Mouse (Mus musculus) forebrain, embryonic 15.5 days (tissue): Measurements from ENCODE around the gene Hist1h4k. TPM values are rescaled to one million over a fixed set of nuclear protein-coding genes. Genes with fewer than 3 reads are reported as not detected.
"Not testable (repeated sequence)": the region's sequence is repeated elsewhere in the genome, so short reads cannot be mapped to it uniquely, and the experiment has no call there.

Experiments used
- ATAC-seq: fragments of 200-750 bp; cut with Nextera tagmentation; replicated peaks from 2 replicates; pipeline ENCODE4 v1.8.0; 2017; ENCODE audit warnings: mild to moderate bottlenecking, moderate TSS enrichment, moderate library complexity
- H3K27ac ChIP-seq: fragments of 300-500 bp; sonication (generic); replicated peaks from 2 replicates; pipeline ENCODE4 v1.5.1; 2015; ENCODE audit warnings: mild to moderate bottlenecking, inconsistent platforms
- H3K27me3 ChIP-seq: fragments of 300-500 bp; sonication (generic); 2 replicates; pipeline ENCODE4 v1.6.1; 2015; ENCODE audit warnings: inconsistent platforms
- H3K36me3 ChIP-seq: fragments of 300-500 bp; sonication (generic); 2 replicates; pipeline ENCODE4 v1.6.1; 2015; ENCODE audit warnings: mild to moderate bottlenecking, inconsistent platforms
- H3K4me1 ChIP-seq: fragments of 300-500 bp; sonication (generic); 2 replicates; pipeline ENCODE4 v1.6.1; 2015; ENCODE audit warnings: inconsistent platforms
- H3K4me2 ChIP-seq: fragments of 300-500 bp; sonication (generic); replicated peaks from 2 replicates; pipeline ENCODE4 v1.6.1; 2015; ENCODE audit warnings: mild to moderate bottlenecking, inconsistent platforms
- H3K4me3 ChIP-seq: fragments of 300-500 bp; sonication (generic); 2 replicates; pipeline ENCODE4 v1.5.1; 2015; ENCODE audit warnings: mild to moderate bottlenecking, inconsistent platforms
- H3K9ac ChIP-seq: fragments of 300-500 bp; sonication (generic); replicated peaks from 2 replicates; pipeline ENCODE4 v1.6.1; 2015; ENCODE audit warnings: mild to moderate bottlenecking, inconsistent platforms
- H3K9me3 ChIP-seq: fragments of 300-500 bp; sonication (generic); 2 replicates; pipeline ENCODE4 v1.6.1; 2016; ENCODE audit warnings: inconsistent platforms
- WGBS: fragments of 180-500 bp; shearing (Covaris S2); methylation state at CpG from one replicate; pipeline ENCODE4 v1.1.7; 2015; ENCODE audit warnings: mixed read lengths; 5-methylcytosine and 5-hydroxymethylcytosine counted together
- polyA plus RNA-seq: library from polyadenylated mRNA; unstranded; fragments of >200 nt; fragmentation: Nextera tagmentation; extraction: Ambion mirVana; gene quantifications from 2 replicates; pipeline ENCODE4 v1.2.1, GENCODE M21; 2015

The Hist1h4k gene
- polyA plus RNA-seq, 1 experiment from 2014 or later = 3.3 TPM

GRCm38 (mm10) chr13:21783255-21783617 is 32.9 kb upstream of the Hist1h4k start, which contains the start of gene Hist1h3i:
Gene Hist1h3i, minus strand, starts transcription at chr13:21783370.
- Histone ChIP-seq H3K4me1 (peaks cover 59% of the 10 kb centered on the region), H3K4me3 (peak within 1 kb of the TSS; percentile 46), H3K9me3 (no peaks in the 10 kb centered on the region), H3K36me3 (no peaks in the 10 kb centered on the region), H3K27me3 (no peaks in the 10 kb centered on the region), H3K4me2 (peak within 1 kb of the TSS; percentile 77), H3K27ac (peak within 1 kb of the TSS; percentile 88), H3K9ac (peak within 1 kb of the TSS; percentile 67)
- WGBS = 0% methylated on average over 17 of the region's 20 CpGs
- ATAC-seq = peak; percentile 79

DNA sequence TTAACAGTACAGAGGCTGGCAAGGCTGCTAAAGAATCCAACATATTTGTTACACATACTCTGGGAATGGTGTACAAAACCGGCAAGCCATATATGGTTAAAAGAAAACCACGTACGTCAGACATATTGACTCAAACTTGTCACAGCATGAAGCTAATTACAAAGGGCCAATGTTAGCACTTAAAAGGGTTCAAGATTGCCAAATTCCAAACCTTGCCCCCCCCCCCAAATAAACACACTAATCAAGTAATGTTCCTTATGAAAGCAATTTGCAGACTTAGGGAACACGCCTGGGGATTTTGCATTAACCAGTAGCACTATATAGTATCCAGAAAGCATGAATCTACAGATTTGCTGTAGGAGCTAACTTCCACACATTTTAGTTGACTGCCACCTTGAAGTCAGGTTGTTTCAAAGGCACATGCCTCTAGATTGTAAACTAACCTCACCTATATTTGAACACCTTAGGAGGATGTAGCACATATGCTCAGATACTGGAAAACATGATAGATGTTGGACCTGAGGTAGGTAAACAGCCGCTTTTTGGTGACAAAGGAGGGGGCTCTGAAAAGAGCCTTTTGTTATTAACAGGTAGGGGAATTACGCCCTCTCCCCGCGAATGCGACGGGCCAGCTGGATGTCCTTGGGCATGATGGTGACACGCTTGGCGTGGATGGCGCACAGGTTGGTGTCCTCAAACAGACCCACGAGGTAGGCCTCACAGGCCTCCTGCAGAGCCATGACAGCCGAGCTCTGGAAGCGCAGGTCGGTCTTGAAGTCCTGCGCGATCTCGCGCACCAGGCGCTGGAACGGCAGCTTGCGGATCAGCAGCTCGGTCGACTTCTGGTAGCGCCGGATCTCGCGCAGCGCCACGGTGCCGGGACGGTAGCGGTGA is 32.3 kb upstream of the Hist1h4k start:
- peak overlapping the region; percentile 88 for H3K27ac ChIP-seq
- H3K4me3 ChIP-seq = peak overlapping the region; percentile 46
- H3K4me2 ChIP-seq = peak overlapping the region; percentile 77
- not testable (repeated sequence) for H3K36me3 ChIP-seq, ATAC-seq, H3K27me3 ChIP-seq, H3K9me3 ChIP-seq
- H3K9ac ChIP-seq = peak overlapping the region; percentile 67
- H3K4me1 ChIP-seq = peaks cover 57% of the 10 kb centered on the region
- under 1% methylated on average over 23 of the region's 35 CpGs for WGBS

DNA sequence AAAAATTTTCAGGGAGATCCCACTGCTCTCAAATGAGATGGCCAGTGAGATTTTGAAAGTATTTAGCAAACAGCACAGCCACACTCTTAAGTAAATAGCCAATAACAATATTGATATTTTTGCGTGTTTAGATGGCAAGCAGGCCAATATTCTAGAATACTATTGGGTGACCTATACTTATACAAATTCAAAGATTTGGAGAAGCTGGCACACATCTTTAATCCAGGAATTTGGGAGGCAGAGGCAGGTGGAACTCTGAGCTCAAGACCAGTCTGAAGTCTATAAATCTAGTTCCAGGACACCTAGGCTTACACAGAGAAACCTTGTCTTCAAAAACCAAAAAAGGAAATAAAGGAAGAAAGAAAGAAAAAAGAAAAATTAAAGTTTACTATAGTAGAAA is 31.3 kb upstream of the Hist1h4k start:
- Histone ChIP-seq H3K4me1 (peaks cover 56% of the 10 kb centered on the region), H3K9ac (no peak overlapping the region), H3K36me3 (no peaks in the 10 kb centered on the region), H3K27me3 (no peaks in the 10 kb centered on the region), H3K4me2 (no peak overlapping the region), H3K9me3 (no peaks in the 10 kb centered on the region), H3K27ac (no peak overlapping the region), H3K4me3 (no peak overlapping the region)
- no peak for ATAC-seq
- 95% methylated on average over 1 of the region's 1 CpGs for WGBS

GRCm38 (mm10) chr13:21781021-21781555 is 30.8 kb upstream of the Hist1h4k start:
- no peaks in the 10 kb centered on the region for H3K9me3 ChIP-seq
- H3K27ac ChIP-seq = peak overlapping the region; percentile 89
- H3K4me3 ChIP-seq = peak overlapping the region; percentile 50; the same call in 1 of the 2 replicates
- no peak overlapping the region for H3K9ac ChIP-seq
- 39% methylated on average over 6 of the region's 6 CpGs for WGBS
- no peaks in the 10 kb centered on the region for H3K27me3 ChIP-seq
- peaks cover 51% of the 10 kb centered on the region for H3K4me1 ChIP-seq
- H3K4me2 ChIP-seq = peak overlapping the region; percentile 84
- H3K36me3 ChIP-seq = no peaks in the 10 kb centered on the region
- ATAC-seq = no peak

- under 1% methylated on average over 44 of the region's 44 CpGs for WGBS
- H3K4me3 ChIP-seq = peak within 1 kb of the TSS; percentile 50
These were observed 29.7 kb upstream of the Hist1h4k start, which contains the start of gene Hist1h1b for GRCm38 (mm10) chr13:21779767-21780731. Gene Hist1h1b, minus strand, starts transcription at chr13:21780625.

GRCm38 (mm10) chr13:21778814-21779766 is 28.8 kb upstream of the Hist1h4k start:
- H3K4me1 ChIP-seq = peaks cover 39% of the 10 kb centered on the region
- peak overlapping the region; percentile 60 for H3K9ac ChIP-seq
- H3K9me3 ChIP-seq = no peaks in the 10 kb centered on the region
- H3K4me2 ChIP-seq = peak overlapping the region; percentile 84
- H3K27ac ChIP-seq = peak overlapping the region; percentile 89
- ATAC-seq = peak; percentile 95
- 3% methylated on average over 33 of the region's 33 CpGs for WGBS
- no peaks in the 10 kb centered on the region for H3K36me3 ChIP-seq
- H3K27me3 ChIP-seq = no peaks in the 10 kb centered on the region
- peak overlapping the region; percentile 50 for H3K4me3 ChIP-seq

More at GRCm38 (mm10) chr13:21779767-21780731, 29.7 kb upstream of the Hist1h4k start, which contains the start of gene Hist1h1b:
- Histone ChIP-seq H3K4me2 (peak within 1 kb of the TSS; percentile 84), H3K4me1 (peaks cover 44% of the 10 kb centered on the region), H3K27ac (peak within 1 kb of the TSS; percentile 89), H3K36me3 (no peaks in the 10 kb centered on the region), H3K27me3 (no peaks in the 10 kb centered on the region), H3K9me3 (no peaks in the 10 kb centered on the region), H3K9ac (peak within 1 kb of the TSS; percentile 60)
- ATAC-seq = peak; percentile 6

DNA sequence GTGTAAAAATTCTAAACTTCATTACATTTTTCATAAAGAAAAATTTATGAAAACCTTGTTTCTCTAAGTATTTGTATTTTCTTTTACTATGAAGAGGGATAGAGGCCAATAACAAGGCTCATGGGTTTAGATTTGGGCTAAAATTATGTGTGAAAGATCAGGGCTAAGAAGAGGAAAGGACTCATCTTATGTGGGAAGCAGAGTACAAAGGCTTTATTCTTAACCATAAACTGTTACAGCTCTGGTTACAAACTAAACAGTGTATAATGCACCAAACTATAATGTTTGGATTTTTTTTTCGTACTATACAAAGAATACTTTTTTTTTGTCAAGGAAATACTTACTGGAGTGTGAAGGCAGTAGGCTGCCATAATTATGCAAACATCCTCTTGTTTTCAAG is 5.4 kb upstream of the Hist1h4k start:
- ATAC-seq = no peak
- no peaks in the 10 kb centered on the region for H3K36me3 ChIP-seq
- H3K4me2 ChIP-seq = no peak overlapping the region
- H3K4me1 ChIP-seq = peaks cover 28% of the 10 kb centered on the region
- no peaks in the 10 kb centered on the region for H3K9me3 ChIP-seq
- H3K27me3 ChIP-seq = no peaks in the 10 kb centered on the region
- no peak overlapping the region for H3K9ac ChIP-seq
- H3K27ac ChIP-seq = no peak overlapping the region
- H3K4me3 ChIP-seq = no peak overlapping the region
- WGBS = 47% methylated on average over 1 of the region's 1 CpGs

GRCm38 (mm10) chr13:21754294-21755001 is 4.1 kb upstream of the Hist1h4k start:
- Histone ChIP-seq H3K27ac (peak overlapping the region; percentile 96), H3K9ac (peak overlapping the region; percentile 46), H3K4me3 (peak overlapping the region; percentile 47), H3K4me1 (peaks cover 32% of the 10 kb centered on the region), H3K4me2 (peak overlapping the region; percentile 82)
- H3K9me3 ChIP-seq, H3K27me3 ChIP-seq, H3K36me3 ChIP-seq: not testable (repeated sequence)
- WGBS = 0% methylated on average over 12 of the region's 26 CpGs
- peak; percentile 4; the same call in 1 of the 2 replicates for ATAC-seq

GRCm38 (mm10) chr13:21753524-21754285 is 3.4 kb upstream of the Hist1h4k start, which contains the start of the genes Hist1h2ak and Hist1h2bn:
Gene Hist1h2ak, minus strand, starts transcription at chr13:21753827.
Gene Hist1h2bn, plus strand, starts transcription at chr13:21754123.
- not testable (repeated sequence) for H3K36me3 ChIP-seq, H3K9me3 ChIP-seq, H3K27me3 ChIP-seq
- peaks cover 39% of the 10 kb centered on the region for H3K4me1 ChIP-seq
- H3K4me2 ChIP-seq = peak within 1 kb of the TSS; percentile 82
- peak within 1 kb of the TSS; percentile 59 for H3K9ac ChIP-seq
- peak within 1 kb of the TSS; percentile 47 for H3K4me3 ChIP-seq
- WGBS = 1% methylated on average over 49 of the region's 50 CpGs
- peak within 1 kb of the TSS; percentile 96 for H3K27ac ChIP-seq
- peak; percentile 96 for ATAC-seq

GRCm38 (mm10) chr13:21753051-21753523 is 2.8 kb upstream of the Hist1h4k start:
- ATAC-seq = no peak
- no peaks in the 10 kb centered on the region for H3K9me3 ChIP-seq
- peak overlapping the region; percentile 96 for H3K27ac ChIP-seq
- H3K27me3 ChIP-seq = no peaks in the 10 kb centered on the region
- no peaks in the 10 kb centered on the region for H3K36me3 ChIP-seq
- H3K4me2 ChIP-seq = peak overlapping the region; percentile 82
- H3K4me3 ChIP-seq = peak overlapping the region; percentile 47
- H3K9ac ChIP-seq = peak overlapping the region; percentile 59
- peaks cover 44% of the 10 kb centered on the region for H3K4me1 ChIP-seq
- 2% methylated on average over 10 of the region's 10 CpGs for WGBS
